Mouse (Mus musculus) ES-Bruce4 (cell line): ENCODE results near the gene Cpvl. TPM values are rescaled to one million over a fixed set of nuclear protein-coding genes. Genes with fewer than 3 reads are reported as not detected.

ENCODE experiments used
- H3K27ac ChIP-seq: 2 replicates; pipeline ENCODE4 v1.5.1; 2012; ENCODE audit warnings: low read length, inconsistent platforms; ENCODE audit not compliant: insufficient read depth
- H3K27me3 ChIP-seq: 2 replicates; pipeline ENCODE4 v1.6.1; 2012; ENCODE audit warnings: mild to moderate bottlenecking, low read length, inconsistent platforms; ENCODE audit not compliant: control insufficient read depth, poor library complexity, insufficient read depth, severe bottlenecking
- H3K36me3 ChIP-seq: 2 replicates; pipeline ENCODE4 v1.6.1; 2012; ENCODE audit warnings: inconsistent platforms, mild to moderate bottlenecking, low read length, moderate library complexity; ENCODE audit not compliant: control insufficient read depth, poor library complexity, insufficient read depth, severe bottlenecking
- H3K4me1 ChIP-seq: one replicate; pipeline ENCODE4 v1.8.1; 2011; ENCODE audit warnings: low read length; ENCODE audit not compliant: control insufficient read depth, insufficient read depth
- H3K4me3 ChIP-seq: 2 replicates; pipeline ENCODE4 v1.5.1; 2011; ENCODE audit warnings: low read depth, mild to moderate bottlenecking, low read length
- H3K9ac ChIP-seq: 2 replicates; pipeline ENCODE4 v1.6.1; 2012; ENCODE audit warnings: low read depth, mild to moderate bottlenecking, inconsistent platforms; ENCODE audit not compliant: poor library complexity, severe bottlenecking
- H3K9me3 ChIP-seq: replicated peaks from 2 replicates; pipeline ENCODE4 v1.6.1; 2012; ENCODE audit warnings: mild to moderate bottlenecking, low read length, inconsistent platforms; ENCODE audit not compliant: control insufficient read depth, poor library complexity, insufficient read depth, severe bottlenecking
- CTCF ChIP-seq: IDR thresholded peaks from one replicate; pipeline ENCODE4 v1.8.1; 2011; ENCODE audit warnings: low read depth, low read length
- EP300 ChIP-seq: IDR thresholded peaks from 2 replicates; pipeline ENCODE4 v1.6.1; 2011; ENCODE audit warnings: low read depth, low read length; ENCODE audit not compliant: insufficient read depth
- POLR2A ChIP-seq: IDR thresholded peaks from one replicate; pipeline ENCODE4 v1.8.1; 2011; ENCODE audit warnings: low read length; ENCODE audit not compliant: insufficient read depth
- polyA plus RNA-seq: library from polyadenylated mRNA; stranded (reverse); fragments of >200 nt; gene quantifications from 2 replicates; pipeline ENCODE4 v1.2.4, GENCODE M21; 2011; ENCODE audit warnings: low read depth; ENCODE audit not compliant: missing spikeins, insufficient read depth, insufficient read length

The Cpvl gene
- polyA plus RNA-seq, 1 experiment: not detected

DNA sequence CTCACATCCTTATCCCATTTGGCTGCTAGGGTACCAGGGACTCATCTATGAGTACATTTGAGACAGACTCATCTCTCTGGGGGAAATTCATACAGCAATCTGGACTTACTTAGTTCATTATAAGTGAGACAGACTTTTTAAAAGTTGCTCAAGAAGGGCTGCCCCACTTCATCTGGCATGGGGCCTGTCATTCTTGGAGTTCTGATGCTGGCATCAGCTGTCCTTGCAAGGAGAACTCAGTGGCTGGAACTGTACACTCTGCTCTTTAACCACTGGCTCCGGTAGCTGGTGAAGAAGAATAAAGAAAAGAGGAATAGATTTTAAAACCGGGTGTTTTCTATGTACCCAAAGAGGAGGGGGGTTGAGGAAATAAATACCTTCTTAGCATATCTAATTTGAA is 121.7 kb downstream of the Cpvl start:
- H3K4me1 ChIP-seq: no peaks in the 10 kb centered on the region
- H3K27ac ChIP-seq: no peak overlapping the region
- no peaks in the 10 kb centered on the region for H3K9me3 ChIP-seq
- H3K27me3 ChIP-seq: no peaks in the 10 kb centered on the region; the same call in 1 of the 2 replicates
- no peak overlapping the region for H3K4me3 ChIP-seq
- no peaks in the 10 kb centered on the region for H3K36me3 ChIP-seq
- H3K9ac ChIP-seq: no peak overlapping the region
- TF ChIP-seq CTCF: no peak
- TF ChIP-seq POLR2A: no peak
- TF ChIP-seq EP300: no peak

DNA sequence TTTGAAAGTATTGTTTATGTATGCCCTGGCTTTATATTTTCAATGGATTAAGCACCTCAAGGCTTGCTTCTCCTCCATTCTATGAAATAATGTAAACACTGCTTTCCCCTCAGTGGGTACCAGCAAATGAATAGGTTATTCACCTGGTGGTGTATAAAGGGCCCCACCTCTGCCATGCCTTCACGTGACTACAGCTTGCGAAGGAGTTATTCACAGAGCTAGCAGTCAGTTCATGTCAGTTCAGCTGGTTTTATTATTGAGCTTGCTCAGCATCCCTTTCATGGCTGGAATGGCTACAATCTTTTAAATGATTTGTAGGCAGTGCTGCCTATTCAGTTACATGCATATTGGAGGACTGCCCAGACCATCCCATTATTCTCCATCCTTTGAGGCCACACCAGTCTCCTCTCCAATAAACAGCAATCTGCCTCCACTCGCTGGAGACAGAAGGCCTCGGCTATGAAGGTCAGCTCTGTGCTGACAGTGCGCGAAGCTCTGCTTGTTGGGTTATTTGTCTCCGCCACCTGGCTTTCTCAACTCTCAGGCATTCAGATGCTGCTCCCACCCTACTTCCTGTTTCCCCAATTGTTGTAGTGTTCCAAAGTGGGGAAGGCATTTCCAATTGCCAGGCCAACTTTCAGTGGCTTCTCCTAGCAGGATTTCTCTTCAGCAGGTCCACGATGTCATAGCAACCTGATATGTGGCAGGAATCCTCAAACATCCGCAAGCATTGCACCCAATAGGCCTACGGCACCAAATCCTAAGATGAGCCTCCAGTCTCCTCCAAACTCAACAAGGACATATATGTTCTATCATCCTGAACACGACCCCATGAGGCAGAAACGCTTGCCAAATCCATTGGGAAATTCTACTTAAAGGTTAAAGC is 123.3 kb downstream of the Cpvl start:
- Histone ChIP-seq H3K27ac (no peak overlapping the region), H3K36me3 (no peaks in the 10 kb centered on the region), H3K9me3 (no peaks in the 10 kb centered on the region), H3K27me3 (no peaks in the 10 kb centered on the region; the same call in 1 of the 2 replicates), H3K9ac (no peak overlapping the region), H3K4me1 (no peaks in the 10 kb centered on the region), H3K4me3 (no peak overlapping the region)
- TF ChIP-seq CTCF (no peak), POLR2A (no peak), EP300 (no peak)

DNA sequence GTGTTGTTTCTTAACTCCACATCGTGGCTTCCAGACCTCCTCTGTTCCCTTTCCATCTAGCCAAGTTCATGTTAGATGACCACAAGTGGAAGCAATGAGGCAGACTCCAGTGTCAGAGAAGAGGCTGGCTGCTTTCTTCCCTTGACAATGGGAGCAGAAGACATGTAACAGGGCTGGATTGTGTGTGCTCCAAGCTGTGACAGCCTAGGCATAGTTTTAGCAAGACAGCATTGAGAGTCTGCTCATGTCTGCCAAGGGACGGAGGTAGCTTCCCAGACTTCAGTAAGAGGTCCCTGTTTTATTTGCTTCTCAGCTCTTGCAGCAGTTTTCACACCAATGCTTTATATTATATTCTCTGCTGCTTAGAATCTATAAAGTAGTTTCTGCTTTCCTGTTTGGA is 124.2 kb downstream of the Cpvl start:
- Histone ChIP-seq H3K9me3 (no peaks in the 10 kb centered on the region), H3K9ac (no peak overlapping the region), H3K27ac (no peak overlapping the region), H3K36me3 (no peaks in the 10 kb centered on the region), H3K4me1 (no peaks in the 10 kb centered on the region), H3K27me3 (no peaks in the 10 kb centered on the region; the same call in 1 of the 2 replicates), H3K4me3 (no peak overlapping the region)
- TF ChIP-seq EP300: no peak
- no peak for TF ChIP-seq CTCF
- no peak for TF ChIP-seq POLR2A

DNA sequence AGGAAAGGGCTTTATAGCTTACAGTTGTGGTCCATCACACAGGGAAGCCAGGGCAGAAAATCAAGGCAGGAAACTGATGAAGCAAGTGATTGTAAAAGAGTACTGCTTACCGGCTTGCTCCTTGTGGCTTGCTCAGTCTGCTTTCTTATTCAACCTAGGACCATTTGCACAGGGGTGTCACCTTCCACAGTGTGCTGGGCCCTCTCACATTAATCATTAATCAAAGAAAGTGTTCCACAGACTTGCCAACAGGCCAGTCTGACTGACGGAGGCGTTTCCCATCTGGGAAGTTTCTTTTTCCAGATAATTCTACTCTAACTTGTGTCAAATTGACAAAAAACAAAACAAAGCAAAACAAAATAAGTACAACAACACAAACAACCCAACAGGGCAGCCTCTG is 124.9 kb downstream of the Cpvl start:
- H3K4me1 ChIP-seq: no peaks in the 10 kb centered on the region
- no peaks in the 10 kb centered on the region for H3K9me3 ChIP-seq
- TF ChIP-seq POLR2A (no peak), EP300 (no peak), CTCF (no peak)
- H3K27ac ChIP-seq: no peak overlapping the region
- H3K27me3 ChIP-seq: no peaks in the 10 kb centered on the region; the same call in 1 of the 2 replicates
- H3K36me3 ChIP-seq: no peaks in the 10 kb centered on the region
- H3K4me3 ChIP-seq: no peak overlapping the region
- no peak overlapping the region for H3K9ac ChIP-seq

DNA sequence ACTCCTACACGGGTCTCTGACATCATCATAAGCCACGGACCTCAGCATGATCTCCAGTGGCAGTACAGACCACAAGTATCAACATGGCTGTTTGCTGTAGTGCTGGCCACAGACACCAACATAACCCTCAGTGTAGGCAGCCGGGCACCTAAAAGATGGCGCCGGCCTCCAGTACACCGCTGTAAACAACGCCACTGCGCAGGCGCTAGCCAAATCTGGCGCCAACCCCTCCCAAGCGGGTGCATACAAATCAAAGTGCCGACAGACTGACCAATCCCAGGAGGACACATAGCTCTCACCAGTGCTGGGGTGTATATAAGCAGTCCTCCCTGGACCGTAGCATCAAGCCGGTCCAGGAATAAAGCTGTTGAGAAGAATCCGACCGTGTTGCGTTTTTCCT is 133.8 kb downstream of the Cpvl start:
- no peak overlapping the region for H3K27ac ChIP-seq

DNA sequence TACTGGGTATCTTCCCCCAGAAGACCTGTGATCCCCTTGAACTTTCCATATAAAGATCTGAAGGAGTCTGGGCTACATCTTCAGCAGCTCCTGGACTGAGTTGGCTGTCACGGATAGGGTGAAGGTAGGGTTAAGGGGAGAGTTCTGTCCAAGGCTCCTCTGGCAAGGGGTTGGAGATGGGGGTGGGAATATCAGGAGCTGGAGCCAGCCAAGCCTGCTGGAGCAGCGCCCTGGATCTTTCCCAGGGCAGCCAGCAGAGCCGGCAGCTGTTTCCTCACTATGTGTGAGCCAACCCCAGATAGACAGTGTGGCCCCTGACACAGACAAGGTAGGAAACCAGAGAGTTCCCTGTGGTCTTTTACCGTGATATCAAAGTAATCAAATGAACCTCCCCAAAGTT is 153.3 kb downstream of the Cpvl start:
- H3K27ac ChIP-seq: no peak overlapping the region
- TF ChIP-seq CTCF (no peak), EP300 (no peak), POLR2A (no peak)
- no peaks in the 10 kb centered on the region for H3K36me3 ChIP-seq
- H3K4me1 ChIP-seq: no peaks in the 10 kb centered on the region
- no peak overlapping the region for H3K4me3 ChIP-seq
- H3K27me3 ChIP-seq: peaks cover 13% of the 10 kb centered on the region
- no peaks in the 10 kb centered on the region for H3K9me3 ChIP-seq
- no peak overlapping the region for H3K9ac ChIP-seq

More for the DNA sequence above, 133.8 kb downstream of the Cpvl start:
- no peak overlapping the region for H3K4me3 ChIP-seq
- no peaks in the 10 kb centered on the region for H3K36me3 ChIP-seq
- H3K9me3 ChIP-seq: no peaks in the 10 kb centered on the region
- H3K4me1 ChIP-seq: no peaks in the 10 kb centered on the region
- no peak overlapping the region for H3K9ac ChIP-seq
- no peak for TF ChIP-seq POLR2A
- TF ChIP-seq EP300: no peak
- TF ChIP-seq CTCF: no peak
- no peaks in the 10 kb centered on the region for H3K27me3 ChIP-seq

Other genes starting within 250 kb of the Cpvl start
- gene Tril, start 157.8 kb downstream of the Cpvl start, polyA plus RNA-seq: 0.17 and 0.33 TPM in 2 replicates
- gene Chn2, start 60.9 kb upstream of the Cpvl start, polyA plus RNA-seq: 5.6 and 7.9 TPM in 2 replicates